Mouse (Mus musculus) MEL (cell line): ENCODE data around the gene Gm904.
"Not testable (repeated sequence)": the region's sequence is repeated elsewhere in the genome, so short reads cannot be mapped to it uniquely, and the experiment has no call there.

Experiments used
- CTCF ChIP-seq, 3 experiments: IDR thresholded peaks in 2 of 3; conservative IDR thresholded peaks in 1 of 3; 2 replicates each; pipeline ENCODE4 v1.5.1; 2011 to 2012; ENCODE audit warnings: low read length in 3 of 3, low read depth in 2 of 3, mild to moderate bottlenecking in 2 of 3, improper control_type of control experiment in 1 of 3, inconsistent platforms in 1 of 3, mixed read lengths in 1 of 3, moderate library complexity in 1 of 3; ENCODE audit not compliant: control insufficient read depth in 1 of 3, insufficient read depth in 1 of 3, poor library complexity in 1 of 3, severe bottlenecking in 1 of 3
- EP300 ChIP-seq, 2 experiments: IDR thresholded peaks; 2 replicates each; pipeline ENCODE4 v1.6.1; 2011; ENCODE audit warnings: improper control_type of control experiment in 2 of 2, low read length in 2 of 2, low read depth in 1 of 2, mild to moderate bottlenecking in 1 of 2
- GATA1 ChIP-seq: IDR thresholded peaks from 2 replicates; pipeline ENCODE4 v1.6.1; 2011; ENCODE audit warnings: low read depth, low read length, improper control_type of control experiment
- MAX ChIP-seq: IDR thresholded peaks from 2 replicates; pipeline ENCODE4 v1.6.1; 2011; ENCODE audit warnings: low read length, improper control_type of control experiment
- NRF1 ChIP-seq: IDR thresholded peaks from 2 replicates; pipeline ENCODE4 v1.6.1; 2014; ENCODE audit warnings: low read depth, mild to moderate bottlenecking, inconsistent platforms, low read length, improper control_type of control experiment, moderate library complexity; ENCODE audit not compliant: poor library complexity, insufficient read depth, severe bottlenecking
- UBTF ChIP-seq: IDR thresholded peaks from 2 replicates; pipeline ENCODE4 v1.6.1; 2012; ENCODE audit warnings: low read depth, mild to moderate bottlenecking, inconsistent platforms, low read length, improper control_type of control experiment, moderate library complexity, borderline replicate concordance; ENCODE audit not compliant: insufficient read depth
- USF1 ChIP-seq: IDR thresholded peaks from 2 replicates; pipeline ENCODE4 v1.6.1; 2014; ENCODE audit warnings: low read depth, mild to moderate bottlenecking, inconsistent platforms, low read length, improper control_type of control experiment, moderate library complexity

GRCm38 (mm10) chr13:50648771-50649170 is 5.7 kb downstream of the Gm904 start:
- not testable (repeated sequence) for TF ChIP-seq UBTF; MAX; NRF1; EP300 (IDR thresholded peaks at IDR 0.05; ENCODE audit: low read depth in 1 of 2, low read length in 2 of 2); CTCF (IDR thresholded peaks at IDR 0.05 in 2 of 3, conservative IDR thresholded peaks at IDR 0.05 in 1 of 3; ENCODE audit: control insufficient read depth in 1 of 3, insufficient read depth in 1 of 3, low read depth in 2 of 3, low read length in 3 of 3, poor library complexity in 1 of 3, severe bottlenecking in 1 of 3); GATA1; USF1
